Mouse (Mus musculus) myocyte (in vitro differentiated cells): Measurements from ENCODE around the gene Rptor. TPM values are rescaled to one million over a fixed set of nuclear protein-coding genes. Genes with fewer than 3 reads are reported as not detected.

Experiments used
- H3K27me3 ChIP-seq: one replicate; pipeline ENCODE4 v1.6.1; 2011; ENCODE audit not compliant: control insufficient read depth, insufficient read depth, insufficient read length
- H3K36me3 ChIP-seq: one replicate; pipeline ENCODE4 v1.6.1; 2011; ENCODE audit not compliant: control insufficient read depth, insufficient read depth
- H3K4me2 ChIP-seq: one replicate; pipeline ENCODE4 v1.6.1; 2011; ENCODE audit warnings: low read depth, control low read depth
- H3K4me3 ChIP-seq: one replicate; pipeline ENCODE4 v1.5.1; 2011; ENCODE audit warnings: mild to moderate bottlenecking, control low read depth, moderate library complexity
- H3K79me2 ChIP-seq: one replicate; pipeline ENCODE4 v1.6.1; 2011; ENCODE audit not compliant: control insufficient read depth, insufficient read depth
- H3ac ChIP-seq: one replicate; pipeline ENCODE4 v1.6.1; 2011; ENCODE audit not compliant: control insufficient read depth, insufficient read length
- CEBPB ChIP-seq: IDR thresholded peaks from 2 replicates; pipeline ENCODE4 v1.6.1; 2011; ENCODE audit warnings: mild to moderate bottlenecking, moderate library complexity; ENCODE audit not compliant: poor library complexity, insufficient read depth, severe bottlenecking
- E2F4 ChIP-seq: IDR thresholded peaks from one replicate; pipeline ENCODE4 v1.6.1; 2011; ENCODE audit warnings: mild to moderate bottlenecking, control low read depth, moderate library complexity; ENCODE audit not compliant: insufficient read depth
- MAX ChIP-seq: IDR thresholded peaks from one replicate; pipeline ENCODE4 v1.6.1; 2011; ENCODE audit warnings: low read depth, mild to moderate bottlenecking, control low read depth
- MYOD1 ChIP-seq, 3 experiments: IDR thresholded peaks; one replicate each; pipeline ENCODE4 v1.6.1; 2011; ENCODE audit warnings: control low read depth in 2 of 3, low read depth in 2 of 3, mild to moderate bottlenecking in 2 of 3, moderate library complexity in 1 of 3; ENCODE audit not compliant: insufficient read length in 2 of 3, control insufficient read depth in 1 of 3
- MYOG ChIP-seq, 3 experiments: IDR thresholded peaks; one replicate each; pipeline ENCODE4 v1.6.1; 2011; ENCODE audit warnings: control low read depth in 2 of 3, low read depth in 2 of 3, mild to moderate bottlenecking in 2 of 3; ENCODE audit not compliant: insufficient read length in 2 of 3, control insufficient read depth in 1 of 3, insufficient read depth in 1 of 3
- POLR2A ChIP-seq: IDR thresholded peaks from one replicate; pipeline ENCODE4 v1.6.1; 2011; ENCODE audit warnings: low read depth, mild to moderate bottlenecking, control low read depth, moderate library complexity; ENCODE audit not compliant: insufficient read length
- POLR2AphosphoS2 ChIP-seq: IDR thresholded peaks from one replicate; pipeline ENCODE4 v1.6.1; 2011; ENCODE audit warnings: low read depth, control low read depth; ENCODE audit not compliant: insufficient read length
- REST ChIP-seq: IDR thresholded peaks from one replicate; pipeline ENCODE4 v1.6.1; 2011; ENCODE audit warnings: mild to moderate bottlenecking, control low read depth, moderate library complexity; ENCODE audit not compliant: insufficient read depth, insufficient read length
- SRF ChIP-seq: IDR thresholded peaks from one replicate; pipeline ENCODE4 v1.6.1; 2011; ENCODE audit warnings: low read depth; ENCODE audit not compliant: control insufficient read depth, insufficient read length
- TCF12 ChIP-seq: IDR thresholded peaks from one replicate; pipeline ENCODE4 v1.6.1; 2011; ENCODE audit warnings: mild to moderate bottlenecking, control low read depth; ENCODE audit not compliant: poor library complexity, insufficient read depth, severe bottlenecking
- TCF3 ChIP-seq: IDR thresholded peaks from one replicate; pipeline ENCODE4 v1.6.1; 2011; ENCODE audit warnings: low read depth, control low read depth; ENCODE audit not compliant: insufficient read length
- USF1 ChIP-seq: IDR thresholded peaks from one replicate; pipeline ENCODE4 v1.6.1; 2011; ENCODE audit warnings: low read depth, mild to moderate bottlenecking, control low read depth, moderate library complexity
- polyA plus RNA-seq: library from polyadenylated mRNA; unstranded; fragments of >200 nt; fragmentation: generic; extraction: Trizol; gene quantifications from one replicate; pipeline ENCODE4 v1.2.1, GENCODE M21; 2012; ENCODE audit warnings: missing spikeins

Rptor gene
- 59.5 TPM for polyA plus RNA-seq

DNA sequence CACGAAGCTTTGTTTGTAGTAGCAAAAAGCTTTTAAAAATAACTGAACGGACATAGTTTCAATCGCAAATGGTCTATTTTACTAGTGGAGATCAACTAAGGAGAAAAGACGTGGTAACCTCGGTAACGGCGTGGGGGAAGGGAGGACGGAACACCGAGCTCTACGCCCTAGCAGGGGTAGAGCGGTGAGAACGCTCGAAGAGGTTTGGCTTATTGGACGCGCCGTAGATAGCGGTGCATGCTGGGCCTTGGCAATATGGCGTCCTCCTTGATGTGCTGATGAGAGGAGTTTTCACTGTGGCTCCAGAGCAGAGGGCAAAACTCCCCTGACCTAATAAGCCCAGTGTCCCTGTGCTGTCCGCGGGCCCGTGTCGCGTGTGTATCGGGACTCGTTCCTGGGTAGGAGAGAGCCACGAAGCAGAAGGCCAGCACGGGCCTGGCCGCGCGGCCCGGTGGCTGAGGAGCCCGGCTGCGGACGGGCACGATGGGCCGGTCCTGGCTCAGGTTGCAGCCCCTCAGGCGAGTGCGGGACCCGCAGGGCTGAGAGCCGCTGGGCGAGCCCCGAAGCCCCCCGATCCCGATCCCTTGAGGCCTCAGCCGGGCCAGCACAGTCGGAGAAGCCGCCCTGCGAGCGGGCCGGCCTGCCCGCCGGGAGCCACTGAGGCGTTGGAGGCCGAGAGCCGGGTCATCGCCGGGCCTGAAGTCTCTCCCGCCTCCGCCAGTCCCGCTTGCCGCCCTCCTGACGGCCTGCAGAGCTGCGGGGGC lies at the start of gene Rptor:
Gene Rptor, plus strand, starts transcription at position 143 of the 764 bp plus-strand sequence.
- Histone ChIP-seq H3K27me3 (no peaks in the 10 kb centered on the region), H3K4me2 (peak within 1 kb of the TSS; percentile 96), H3ac (peak within 1 kb of the TSS; percentile 69), H3K36me3 (peaks cover 6% of the 10 kb centered on the region), H3K79me2 (peaks cover 48% of the 10 kb centered on the region), H3K4me3 (peak within 1 kb of the TSS; percentile 64)
- TF ChIP-seq POLR2AphosphoS2: peak; percentile 87
- TF ChIP-seq E2F4: no peak
- peak; percentile 79 for TF ChIP-seq POLR2A
- peak; percentile 15 for TF ChIP-seq REST
- no peak for TF ChIP-seq TCF3
- peak; percentile 66 for TF ChIP-seq SRF
- TF ChIP-seq MYOD1 (IDR thresholded peaks at IDR 0.05; ENCODE audit: control insufficient read depth in 1 of 3, insufficient read length in 2 of 3, low read depth in 2 of 3): peak in 1 of 3 experiments; percentile 35
- no peak for TF ChIP-seq TCF12
- no peak for TF ChIP-seq CEBPB
- no peak for TF ChIP-seq USF1
- peak; percentile 20 for TF ChIP-seq MAX
- TF ChIP-seq MYOG (IDR thresholded peaks at IDR 0.05; ENCODE audit: control insufficient read depth in 1 of 3, insufficient read depth in 1 of 3, insufficient read length in 2 of 3, low read depth in 2 of 3): peak in 1 of 3 experiments; percentile 51

- no peaks in the 10 kb centered on the region for H3K36me3 ChIP-seq
- H3K4me3 ChIP-seq: no peak overlapping the region
- TF ChIP-seq MAX: no peak
- no peak for TF ChIP-seq USF1
- TF ChIP-seq TCF3: no peak
- TF ChIP-seq CEBPB: no peak
- TF ChIP-seq REST: no peak
- no peak for TF ChIP-seq POLR2A
- no peak for TF ChIP-seq MYOD1 (IDR thresholded peaks at IDR 0.05; ENCODE audit: control insufficient read depth in 1 of 3, insufficient read length in 2 of 3, low read depth in 2 of 3)
- TF ChIP-seq MYOG (IDR thresholded peaks at IDR 0.05; ENCODE audit: control insufficient read depth in 1 of 3, insufficient read depth in 1 of 3, insufficient read length in 2 of 3, low read depth in 2 of 3): no peak
- no peaks in the 10 kb centered on the region for H3K79me2 ChIP-seq
- H3K27me3 ChIP-seq: peaks cover 6% of the 10 kb centered on the region
- no peak overlapping the region for H3ac ChIP-seq
- H3K4me2 ChIP-seq: no peak overlapping the region
Measured at GRCm38 (mm10) chr11:119554706-119555105, 48.0 kb upstream of the Rptor start.

- H3K4me3 ChIP-seq: no peak overlapping the region
- peaks cover 8% of the 10 kb centered on the region for H3K27me3 ChIP-seq
- H3K4me2 ChIP-seq: no peak overlapping the region
- no peak overlapping the region for H3ac ChIP-seq
- H3K36me3 ChIP-seq: no peaks in the 10 kb centered on the region
- no peaks in the 10 kb centered on the region for H3K79me2 ChIP-seq
- TF ChIP-seq REST (no peak), MYOG (IDR thresholded peaks at IDR 0.05; ENCODE audit: control insufficient read depth in 1 of 3, insufficient read depth in 1 of 3, insufficient read length in 2 of 3, low read depth in 2 of 3) (no peak), MYOD1 (IDR thresholded peaks at IDR 0.05; ENCODE audit: control insufficient read depth in 1 of 3, insufficient read length in 2 of 3, low read depth in 2 of 3) (no peak), TCF3 (no peak), POLR2AphosphoS2 (no peak), POLR2A (no peak)
Measured at GRCm38 (mm10) chr11:119555170-119555569, 47.5 kb upstream of the Rptor start.

- Histone ChIP-seq H3K4me3 (no peak overlapping the region), H3K79me2 (no peaks in the 10 kb centered on the region), H3K36me3 (no peaks in the 10 kb centered on the region), H3K4me2 (no peak overlapping the region), H3K27me3 (peaks cover 8% of the 10 kb centered on the region), H3ac (no peak overlapping the region)
- TF ChIP-seq POLR2AphosphoS2 (no peak), TCF3 (no peak), SRF (no peak), MYOG (IDR thresholded peaks at IDR 0.05; ENCODE audit: control insufficient read depth in 1 of 3, insufficient read depth in 1 of 3, insufficient read length in 2 of 3, low read depth in 2 of 3) (no peak), USF1 (no peak), MAX (no peak)
Measured at GRCm38 (mm10) chr11:119557940-119558869, 44.5 kb upstream of the Rptor start.
